Mouse (Mus musculus): ENCODE results near the gene Acan. TPM values are rescaled to one million over a fixed set of nuclear protein-coding genes. Genes with fewer than 3 reads are reported as not detected.
A peak's percentile ranks its signal among the peaks of the same experiment; 100 is the strongest.

The Acan gene
- total and polyA plus RNA-seq, 3 experiments: 0.05 TPM; not detected in 2

DNA sequence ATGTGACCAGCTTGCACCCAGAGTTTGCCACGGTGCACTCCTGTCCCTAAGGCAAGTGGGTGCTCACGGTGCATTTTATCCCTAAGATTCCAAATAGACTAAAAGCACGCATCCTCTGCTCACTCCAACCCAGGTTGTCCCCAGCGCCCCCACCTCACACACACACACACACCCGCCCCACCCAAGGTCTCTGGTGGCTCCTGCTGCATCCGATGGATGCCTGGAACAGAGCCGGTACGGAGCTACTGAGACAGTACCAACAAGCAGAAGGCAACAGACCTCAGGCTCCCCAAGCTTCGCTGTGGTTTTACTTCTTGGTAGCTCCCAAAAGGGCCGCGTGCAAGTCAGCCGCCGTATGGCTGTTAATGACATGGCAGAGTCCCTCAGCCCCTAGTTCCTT is 77.1 kb downstream of the Acan start:
- Histone ChIP-seq H3K36me3 (replicated peaks) (no peaks in the 10 kb centered on the region), H3K4me3 (ENCODE audit: low read depth, low read length) (no peak overlapping the region), H3K9me3 (replicated peaks) (no peaks in the 10 kb centered on the region), H3K27me3 (ENCODE audit: insufficient read depth, low read length) (peaks cover 11% of the 10 kb centered on the region; the same call in 1 of the 2 replicates), H3K4me1 (ENCODE audit: insufficient read depth, low read depth, low read length) (no peaks in the 10 kb centered on the region)
- TF ChIP-seq GATA1 (IDR thresholded peaks at IDR 0.05; ENCODE audit: borderline replicate concordance, low read length): no peak
- no peak for TF ChIP-seq CTCF (IDR thresholded peaks at IDR 0.05; ENCODE audit: low read depth, low read length)
- no peak for TF ChIP-seq TAL1 (conservative IDR thresholded peaks at IDR 0.05; ENCODE audit: low read depth, low read length)
- no peak for TF ChIP-seq GATA2 (IDR thresholded peaks at IDR 0.05; ENCODE audit: borderline replicate concordance, low read depth, low read length)
- no peak for TF ChIP-seq POLR2AphosphoS5 (IDR thresholded peaks at IDR 0.05; ENCODE audit: insufficient replicate concordance, low read depth, low read length)
- ATAC-seq (ENCODE audit: extremely low read depth, insufficient number of reproducible peaks, low FRiP score, poor library complexity, severe bottlenecking): no peak
- DNase-seq (ENCODE audit: low spot score): no peak

DNA sequence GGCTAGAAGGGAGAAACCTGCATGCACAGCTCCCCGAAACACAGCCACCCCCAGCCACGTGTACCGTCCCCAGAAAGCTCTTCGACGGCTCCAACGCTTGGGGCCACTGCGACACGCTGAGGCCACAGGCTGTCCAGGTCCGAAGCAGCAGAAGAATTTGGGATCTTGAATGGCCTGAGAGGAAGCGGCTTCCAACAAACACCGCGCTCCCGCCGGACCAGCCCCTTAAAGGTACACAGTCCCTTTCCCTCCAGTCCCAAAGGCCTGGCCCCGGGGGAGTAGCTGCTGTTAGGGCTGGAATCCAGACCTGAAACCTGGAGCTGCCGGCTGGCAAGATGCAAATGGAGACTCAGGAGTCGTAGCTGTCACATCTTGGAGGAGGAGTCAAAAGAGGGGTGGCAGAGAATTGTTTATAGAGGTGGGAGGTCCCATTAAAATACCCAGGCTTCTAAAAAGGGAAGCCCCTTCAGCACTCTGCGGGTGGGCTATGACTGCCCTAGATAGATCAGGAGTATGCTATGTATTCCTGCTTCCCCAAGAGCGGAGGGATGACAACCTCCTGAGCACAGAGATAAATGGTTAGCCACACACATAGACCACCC is 77.7 kb downstream of the Acan start, which contains the start of gene Hapln3:
Gene Hapln3 (minus strand): TSS at position 176 of the 602 bp plus-strand sequence.
- no peaks in the 10 kb centered on the region for H3K9me3 ChIP-seq (replicated peaks)
- H3K4me1 ChIP-seq (ENCODE audit: insufficient read depth, low read depth, low read length): no peaks in the 10 kb centered on the region
- ATAC-seq (ENCODE audit: extremely low read depth, insufficient number of reproducible peaks, low FRiP score, poor library complexity, severe bottlenecking) (no peak), DNase-seq (ENCODE audit: low spot score) (no peak)
- no peak within 1 kb of the TSS for H3K4me3 ChIP-seq (ENCODE audit: low read depth, low read length)
- peaks cover 11% of the 10 kb centered on the region; the same call in 1 of the 2 replicates for H3K27me3 ChIP-seq (ENCODE audit: insufficient read depth, low read length)
- TF ChIP-seq TAL1 (conservative IDR thresholded peaks at IDR 0.05; ENCODE audit: low read depth, low read length) (no peak), POLR2AphosphoS5 (IDR thresholded peaks at IDR 0.05; ENCODE audit: insufficient replicate concordance, low read depth, low read length) (no peak), CTCF (IDR thresholded peaks at IDR 0.05; ENCODE audit: low read depth, low read length) (no peak), GATA1 (IDR thresholded peaks at IDR 0.05; ENCODE audit: borderline replicate concordance, low read length) (no peak), GATA2 (IDR thresholded peaks at IDR 0.05; ENCODE audit: borderline replicate concordance, low read depth, low read length) (no peak)
- H3K36me3 ChIP-seq (replicated peaks): no peaks in the 10 kb centered on the region

DNA sequence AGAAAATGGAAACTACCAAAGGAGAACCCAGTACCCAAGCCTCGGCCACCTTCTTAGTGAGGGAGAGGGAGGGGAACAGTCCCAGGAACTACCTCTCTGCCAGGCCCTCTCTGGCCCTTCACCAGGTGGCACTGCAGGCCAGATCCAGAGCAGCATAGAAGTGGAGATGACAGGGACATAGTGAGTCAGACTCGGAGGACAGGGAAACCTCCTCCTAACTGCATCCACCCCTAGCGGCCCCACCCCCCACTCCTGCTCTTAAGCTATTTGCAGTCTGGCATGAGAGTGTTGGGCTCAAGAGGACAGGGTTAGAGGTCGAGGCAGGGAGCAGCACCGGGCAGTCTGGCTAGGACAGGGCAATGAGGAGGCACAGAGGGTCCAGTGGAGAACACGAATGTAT is 80.1 kb downstream of the Acan start:
- H3K36me3 ChIP-seq (replicated peaks): no peaks in the 10 kb centered on the region
- peaks cover 11% of the 10 kb centered on the region; the same call in 1 of the 2 replicates for H3K27me3 ChIP-seq (ENCODE audit: insufficient read depth, low read length)
- no peak for ATAC-seq (ENCODE audit: extremely low read depth, insufficient number of reproducible peaks, low FRiP score, poor library complexity, severe bottlenecking)
- H3K4me3 ChIP-seq (ENCODE audit: low read depth, low read length): no peak overlapping the region
- no peak for TF ChIP-seq TAL1 (conservative IDR thresholded peaks at IDR 0.05; ENCODE audit: low read depth, low read length)
- no peak for TF ChIP-seq POLR2AphosphoS5 (IDR thresholded peaks at IDR 0.05; ENCODE audit: insufficient replicate concordance, low read depth, low read length)
- no peak for TF ChIP-seq CTCF (IDR thresholded peaks at IDR 0.05; ENCODE audit: low read depth, low read length)
- no peak for TF ChIP-seq GATA2 (IDR thresholded peaks at IDR 0.05; ENCODE audit: borderline replicate concordance, low read depth, low read length)
- TF ChIP-seq GATA1 (IDR thresholded peaks at IDR 0.05; ENCODE audit: borderline replicate concordance, low read length): no peak
- no peaks in the 10 kb centered on the region for H3K9me3 ChIP-seq (replicated peaks)
- DNase-seq (ENCODE audit: low spot score): no peak
- no peaks in the 10 kb centered on the region for H3K4me1 ChIP-seq (ENCODE audit: insufficient read depth, low read depth, low read length)

DNA sequence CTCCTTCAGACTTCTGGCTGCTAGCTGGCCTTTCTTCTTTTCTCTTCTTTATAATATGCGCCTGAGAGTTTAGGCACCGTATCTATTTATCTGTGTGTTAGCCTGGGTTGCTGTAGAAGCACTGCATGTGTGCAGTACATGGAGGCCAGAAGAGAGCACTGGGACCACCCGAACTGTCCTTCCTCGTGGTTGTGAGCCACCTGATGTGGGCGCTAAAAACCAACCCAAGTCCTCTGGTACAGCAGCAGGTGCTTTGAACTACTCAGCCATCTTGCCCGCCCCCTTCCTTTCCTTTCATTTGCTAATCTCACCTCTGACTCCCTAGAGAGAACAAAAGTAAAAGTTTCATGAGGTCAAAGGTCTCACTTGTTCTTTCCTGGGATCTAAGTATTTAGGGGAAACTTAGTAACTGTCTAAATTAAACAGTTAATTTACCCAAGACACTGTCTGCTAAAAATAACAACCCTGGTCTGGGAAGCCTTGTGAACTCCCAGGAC is 86.1 kb downstream of the Acan start:
- TF ChIP-seq GATA1 (IDR thresholded peaks at IDR 0.05; ENCODE audit: borderline replicate concordance, low read length) (no peak), TAL1 (conservative IDR thresholded peaks at IDR 0.05; ENCODE audit: low read depth, low read length) (no peak), CTCF (IDR thresholded peaks at IDR 0.05; ENCODE audit: low read depth, low read length) (no peak), GATA2 (IDR thresholded peaks at IDR 0.05; ENCODE audit: borderline replicate concordance, low read depth, low read length) (no peak), POLR2AphosphoS5 (IDR thresholded peaks at IDR 0.05; ENCODE audit: insufficient replicate concordance, low read depth, low read length) (no peak)
- ATAC-seq (ENCODE audit: extremely low read depth, insufficient number of reproducible peaks, low FRiP score, poor library complexity, severe bottlenecking): no peak
- Histone ChIP-seq H3K27me3 (ENCODE audit: insufficient read depth, low read length) (peaks cover 18% of the 10 kb centered on the region), H3K4me3 (ENCODE audit: low read depth, low read length) (no peak overlapping the region), H3K4me1 (ENCODE audit: insufficient read depth, low read depth, low read length) (0 out of 2 replicates have a peak, but pooled peaks cover 4% of the 10 kb centered on the region), H3K36me3 (replicated peaks) (no peaks in the 10 kb centered on the region), H3K9me3 (replicated peaks) (no peaks in the 10 kb centered on the region)
- DNase-seq (ENCODE audit: low spot score): no peak

DNA sequence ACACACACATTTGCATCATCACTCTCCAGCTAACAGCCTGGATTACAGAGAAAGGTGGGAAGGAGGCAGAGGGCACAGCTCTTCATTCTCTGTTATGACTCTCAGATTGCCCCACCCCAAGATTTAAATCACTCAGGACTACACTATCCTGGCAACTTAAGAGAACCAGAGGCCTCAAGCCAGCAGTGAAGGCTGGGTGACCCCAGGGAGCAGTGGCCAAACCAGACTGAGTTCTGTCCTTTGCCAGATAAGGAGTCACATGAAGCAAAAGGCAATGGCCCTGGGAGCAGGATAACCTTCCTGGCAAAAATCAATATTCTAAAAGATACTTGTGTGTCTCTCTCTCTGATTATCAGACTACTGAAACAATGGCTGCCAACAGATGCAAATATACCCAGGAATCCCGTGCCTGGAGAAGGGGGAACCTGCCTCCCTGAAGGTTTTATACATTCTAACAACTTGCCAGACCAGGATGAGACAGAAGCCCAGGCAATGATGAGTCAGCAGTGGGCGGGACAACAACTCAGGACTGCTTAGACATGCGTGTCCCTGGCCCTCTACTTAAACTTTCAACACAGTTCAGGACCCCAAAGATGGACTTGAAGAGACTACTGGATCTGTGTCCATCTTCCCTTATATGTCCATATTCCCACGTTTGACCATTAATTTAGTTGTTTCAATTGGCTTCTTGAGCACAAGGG is 86.8 kb downstream of the Acan start:
- DNase-seq (ENCODE audit: low spot score): no peak
- H3K36me3 ChIP-seq (replicated peaks): no peaks in the 10 kb centered on the region
- H3K4me3 ChIP-seq (ENCODE audit: low read depth, low read length): no peak overlapping the region
- no peaks in the 10 kb centered on the region for H3K9me3 ChIP-seq (replicated peaks)
- ATAC-seq (ENCODE audit: extremely low read depth, insufficient number of reproducible peaks, low FRiP score, poor library complexity, severe bottlenecking): no peak
- no peak for TF ChIP-seq GATA2 (IDR thresholded peaks at IDR 0.05; ENCODE audit: borderline replicate concordance, low read depth, low read length)
- no peak for TF ChIP-seq GATA1 (IDR thresholded peaks at IDR 0.05; ENCODE audit: borderline replicate concordance, low read length)
- TF ChIP-seq POLR2AphosphoS5 (IDR thresholded peaks at IDR 0.05; ENCODE audit: insufficient replicate concordance, low read depth, low read length): no peak
- TF ChIP-seq TAL1 (conservative IDR thresholded peaks at IDR 0.05; ENCODE audit: low read depth, low read length): no peak
- no peak for TF ChIP-seq CTCF (IDR thresholded peaks at IDR 0.05; ENCODE audit: low read depth, low read length)
- H3K27me3 ChIP-seq (ENCODE audit: insufficient read depth, low read length): peaks cover 20% of the 10 kb centered on the region
- H3K4me1 ChIP-seq (ENCODE audit: insufficient read depth, low read depth, low read length): 0 out of 2 replicates have a peak, but pooled peaks cover 4% of the 10 kb centered on the region

DNA sequence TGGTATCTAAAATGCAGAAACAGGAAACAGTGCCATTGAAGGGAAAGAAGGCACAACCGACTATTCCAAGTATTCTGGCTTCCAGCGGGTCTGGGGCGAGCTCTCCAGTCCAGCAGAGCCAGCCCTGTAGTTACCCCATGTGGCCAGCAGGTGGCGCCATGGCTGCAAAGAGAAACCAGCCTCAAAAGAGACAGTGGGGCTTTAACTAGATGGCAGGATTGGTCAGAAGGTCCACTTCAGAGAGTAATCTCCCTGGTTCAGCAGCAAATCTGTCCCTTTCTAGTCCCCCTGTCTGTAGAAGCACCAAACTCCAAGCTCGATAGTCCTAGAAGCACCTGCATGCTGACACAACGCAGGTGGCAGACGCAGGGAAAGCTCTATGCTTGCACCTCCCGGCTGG is 87.6 kb downstream of the Acan start:
- Histone ChIP-seq H3K4me3 (ENCODE audit: low read depth, low read length) (no peak overlapping the region), H3K36me3 (replicated peaks) (no peaks in the 10 kb centered on the region), H3K27me3 (ENCODE audit: insufficient read depth, low read length) (peaks cover 23% of the 10 kb centered on the region), H3K9me3 (replicated peaks) (no peaks in the 10 kb centered on the region), H3K4me1 (ENCODE audit: insufficient read depth, low read depth, low read length) (0 out of 2 replicates have a peak, but pooled peaks cover 4% of the 10 kb centered on the region)
- TF ChIP-seq GATA2 (IDR thresholded peaks at IDR 0.05; ENCODE audit: borderline replicate concordance, low read depth, low read length): no peak
- no peak for TF ChIP-seq GATA1 (IDR thresholded peaks at IDR 0.05; ENCODE audit: borderline replicate concordance, low read length)
- TF ChIP-seq CTCF (IDR thresholded peaks at IDR 0.05; ENCODE audit: low read depth, low read length): peak; percentile 78
- no peak for TF ChIP-seq TAL1 (conservative IDR thresholded peaks at IDR 0.05; ENCODE audit: low read depth, low read length)
- TF ChIP-seq POLR2AphosphoS5 (IDR thresholded peaks at IDR 0.05; ENCODE audit: insufficient replicate concordance, low read depth, low read length): no peak
- DNase-seq (ENCODE audit: low spot score): peak; percentile 34
- ATAC-seq (ENCODE audit: extremely low read depth, insufficient number of reproducible peaks, low FRiP score, poor library complexity, severe bottlenecking): 0 out of 2 replicates have a peak, but pooled peaks have one; percentile 34

Data from G1E (cell line).